Mouse (Mus musculus) hindbrain, embryonic 15.5 days (tissue): ENCODE results near the gene Rbfox1. TPM values are rescaled to one million over a fixed set of nuclear protein-coding genes. Genes with fewer than 3 reads are reported as not detected.

Experiments used
- ATAC-seq: fragments of 200-750 bp; cut with Nextera tagmentation; 2 replicates; pipeline ENCODE4 v1.8.0; 2017; ENCODE audit warnings: low read depth, moderate number of reproducible peaks, moderate TSS enrichment; ENCODE audit not compliant: low FRiP score
- H3K27ac ChIP-seq: fragments of 300-500 bp; sonication (generic); replicated peaks from 2 replicates; pipeline ENCODE4 v1.5.1; 2015; ENCODE audit warnings: mild to moderate bottlenecking, inconsistent platforms
- H3K27me3 ChIP-seq: fragments of 300-500 bp; sonication (generic); 2 replicates; pipeline ENCODE4 v1.6.1; 2015; ENCODE audit warnings: control low read depth, inconsistent platforms
- H3K36me3 ChIP-seq: fragments of 300-500 bp; sonication (generic); 2 replicates; pipeline ENCODE4 v1.6.1; 2015; ENCODE audit warnings: control low read depth, inconsistent platforms
- H3K4me1 ChIP-seq: fragments of 300-500 bp; sonication (generic); replicated peaks from 2 replicates; pipeline ENCODE4 v1.6.1; 2015; ENCODE audit warnings: control low read depth, inconsistent platforms
- H3K4me2 ChIP-seq: fragments of 300-500 bp; sonication (generic); 2 replicates; pipeline ENCODE4 v1.6.1; 2015; ENCODE audit warnings: moderate library complexity, mild to moderate bottlenecking, inconsistent platforms
- H3K4me3 ChIP-seq: fragments of 300-500 bp; sonication (generic); 2 replicates; pipeline ENCODE4 v1.5.1; 2015; ENCODE audit warnings: mild to moderate bottlenecking, inconsistent platforms
- H3K9ac ChIP-seq: fragments of 300-500 bp; sonication (generic); 2 replicates; pipeline ENCODE4 v1.6.1; 2015; ENCODE audit warnings: inconsistent platforms
- H3K9me3 ChIP-seq: fragments of 300-500 bp; sonication (generic); 2 replicates; pipeline ENCODE4 v1.6.1; 2016; ENCODE audit warnings: control low read depth, inconsistent platforms
- WGBS: fragments of 180-500 bp; shearing (Covaris S2); methylation state at CpG from one replicate; pipeline ENCODE4 v1.1.7; 2015; 5-methylcytosine and 5-hydroxymethylcytosine counted together
- polyA plus RNA-seq: library from polyadenylated mRNA; unstranded; fragments of >200 nt; fragmentation: Nextera tagmentation; extraction: Ambion mirVana; gene quantifications from 2 replicates; pipeline ENCODE4 v1.2.1, GENCODE M21; 2015

Rbfox1 gene
- polyA plus RNA-seq, 1 experiment from 2014 or later: 254 TPM

- 77% methylated on average over 6 of the region's 6 CpGs for WGBS
- Histone ChIP-seq H3K4me2 (no peak overlapping the region), H3K9me3 (no peaks in the 10 kb centered on the region), H3K4me3 (no peak overlapping the region), H3K36me3 (no peaks in the 10 kb centered on the region), H3K4me1 (no peaks in the 10 kb centered on the region), H3K9ac (no peak overlapping the region), H3K27ac (no peak overlapping the region), H3K27me3 (peaks cover 4% of the 10 kb centered on the region)
- no peak for ATAC-seq
Measured at GRCm38 (mm10) chr16:6955102-6955675, 1070.0 kb downstream of the Rbfox1 start.

- H3K4me1 ChIP-seq: peaks cover 20% of the 10 kb centered on the region
- WGBS: 28% methylated on average over 2 of the region's 2 CpGs
- no peak overlapping the region for H3K4me2 ChIP-seq
- H3K9ac ChIP-seq: no peak overlapping the region
- ATAC-seq: no peak; the same call in 1 of the 2 replicates
- H3K27me3 ChIP-seq: peaks cover 4% of the 10 kb centered on the region
- H3K4me3 ChIP-seq: no peak overlapping the region
- no peak overlapping the region for H3K27ac ChIP-seq
- H3K9me3 ChIP-seq: no peaks in the 10 kb centered on the region
- no peaks in the 10 kb centered on the region for H3K36me3 ChIP-seq
Measured at GRCm38 (mm10) chr16:6961931-6962379, 1076.8 kb downstream of the Rbfox1 start.

- ATAC-seq: no peak
- peaks cover 20% of the 10 kb centered on the region for H3K4me1 ChIP-seq
- H3K36me3 ChIP-seq: no peaks in the 10 kb centered on the region
- 34% methylated on average over 5 of the region's 5 CpGs for WGBS
- no peak overlapping the region for H3K27ac ChIP-seq
- H3K4me2 ChIP-seq: no peak overlapping the region
- H3K9ac ChIP-seq: no peak overlapping the region
- no peaks in the 10 kb centered on the region for H3K9me3 ChIP-seq
- peaks cover 4% of the 10 kb centered on the region for H3K27me3 ChIP-seq
- no peak overlapping the region for H3K4me3 ChIP-seq
Measured at GRCm38 (mm10) chr16:6962508-6962907, 1077.4 kb downstream of the Rbfox1 start.

- WGBS: 84% methylated on average over 4 of the region's 4 CpGs
- no peak for ATAC-seq
Measured at GRCm38 (mm10) chr16:6963533-6963932, 1078.4 kb downstream of the Rbfox1 start.

GRCm38 (mm10) chr16:6964720-6965583 is 1079.8 kb downstream of the Rbfox1 start:
- Histone ChIP-seq H3K9ac (no peak overlapping the region), H3K36me3 (no peaks in the 10 kb centered on the region), H3K27ac (no peak overlapping the region), H3K4me1 (peaks cover 20% of the 10 kb centered on the region), H3K9me3 (no peaks in the 10 kb centered on the region), H3K4me2 (no peak overlapping the region), H3K27me3 (no peaks in the 10 kb centered on the region), H3K4me3 (no peak overlapping the region)
- no peak for ATAC-seq
- WGBS: 9% methylated on average over 8 of the region's 8 CpGs

More at GRCm38 (mm10) chr16:6963533-6963932, 1078.4 kb downstream of the Rbfox1 start:
- H3K9ac ChIP-seq: no peak overlapping the region
- H3K4me2 ChIP-seq: no peak overlapping the region
- no peak overlapping the region for H3K4me3 ChIP-seq
- peaks cover 20% of the 10 kb centered on the region for H3K4me1 ChIP-seq
- H3K9me3 ChIP-seq: no peaks in the 10 kb centered on the region
- H3K27ac ChIP-seq: no peak overlapping the region
- H3K27me3 ChIP-seq: peaks cover 4% of the 10 kb centered on the region
- H3K36me3 ChIP-seq: no peaks in the 10 kb centered on the region

- 49% methylated on average over 4 of the region's 4 CpGs for WGBS
- ATAC-seq: no peak
- H3K9me3 ChIP-seq: no peaks in the 10 kb centered on the region
- no peak overlapping the region for H3K27ac ChIP-seq
- H3K9ac ChIP-seq: no peak overlapping the region
- no peaks in the 10 kb centered on the region for H3K27me3 ChIP-seq
- no peaks in the 10 kb centered on the region for H3K36me3 ChIP-seq
- no peak overlapping the region for H3K4me3 ChIP-seq
- H3K4me1 ChIP-seq: peaks cover 14% of the 10 kb centered on the region
- no peak overlapping the region for H3K4me2 ChIP-seq
Measured at GRCm38 (mm10) chr16:6969986-6970385, 1084.8 kb downstream of the Rbfox1 start.

GRCm38 (mm10) chr16:6976341-6976740 is 1091.2 kb downstream of the Rbfox1 start:
- WGBS: 40% methylated on average over 7 of the region's 7 CpGs
- no peaks in the 10 kb centered on the region for H3K27me3 ChIP-seq
- H3K9me3 ChIP-seq: no peaks in the 10 kb centered on the region
- no peak overlapping the region for H3K4me3 ChIP-seq
- no peak overlapping the region for H3K9ac ChIP-seq
- no peaks in the 10 kb centered on the region for H3K36me3 ChIP-seq
- no peak overlapping the region for H3K4me2 ChIP-seq
- no peak overlapping the region for H3K27ac ChIP-seq
- peaks cover 26% of the 10 kb centered on the region for H3K4me1 ChIP-seq
- no peak for ATAC-seq

- no peaks in the 10 kb centered on the region for H3K27me3 ChIP-seq
- no peak overlapping the region for H3K9ac ChIP-seq
- no peak overlapping the region for H3K4me3 ChIP-seq
- 94% methylated on average over 2 of the region's 2 CpGs for WGBS
- H3K36me3 ChIP-seq: no peaks in the 10 kb centered on the region
- H3K27ac ChIP-seq: no peak overlapping the region
- H3K9me3 ChIP-seq: no peaks in the 10 kb centered on the region
- no peak for ATAC-seq
- no peak overlapping the region for H3K4me2 ChIP-seq
- 0 out of 2 replicates have a peak, but pooled peaks cover 3% of the 10 kb centered on the region for H3K4me1 ChIP-seq
Measured at GRCm38 (mm10) chr16:6983947-6984346, 1098.8 kb downstream of the Rbfox1 start.

GRCm38 (mm10) chr16:6986031-6986430 is 1100.9 kb downstream of the Rbfox1 start:
- Histone ChIP-seq H3K36me3 (no peaks in the 10 kb centered on the region), H3K27ac (no peak overlapping the region), H3K27me3 (no peaks in the 10 kb centered on the region), H3K9me3 (no peaks in the 10 kb centered on the region), H3K9ac (no peak overlapping the region), H3K4me2 (no peak overlapping the region), H3K4me1 (0 out of 2 replicates have a peak, but pooled peaks cover 3% of the 10 kb centered on the region), H3K4me3 (no peak overlapping the region)
- ATAC-seq: peak; percentile 61

- no peak for ATAC-seq
- Histone ChIP-seq H3K36me3 (no peaks in the 10 kb centered on the region), H3K4me1 (0 out of 2 replicates have a peak, but pooled peaks cover 3% of the 10 kb centered on the region), H3K9me3 (no peaks in the 10 kb centered on the region), H3K9ac (no peak overlapping the region), H3K4me3 (no peak overlapping the region), H3K4me2 (no peak overlapping the region), H3K27me3 (no peaks in the 10 kb centered on the region), H3K27ac (no peak overlapping the region)
- 61% methylated on average over 2 of the region's 2 CpGs for WGBS
Measured at GRCm38 (mm10) chr16:6986494-6986893, 1101.3 kb downstream of the Rbfox1 start.

- H3K4me2 ChIP-seq: no peak overlapping the region
- no peaks in the 10 kb centered on the region for H3K9me3 ChIP-seq
- H3K4me3 ChIP-seq: no peak overlapping the region
- WGBS: 84% methylated on average over 5 of the region's 5 CpGs
- no peak overlapping the region for H3K9ac ChIP-seq
- no peaks in the 10 kb centered on the region for H3K36me3 ChIP-seq
- no peaks in the 10 kb centered on the region for H3K4me1 ChIP-seq
- no peak for ATAC-seq
- H3K27ac ChIP-seq: no peak overlapping the region
- no peaks in the 10 kb centered on the region for H3K27me3 ChIP-seq
Measured at GRCm38 (mm10) chr16:6992251-6992650, 1107.1 kb downstream of the Rbfox1 start.

GRCm38 (mm10) chr16:6993180-6993579 is 1108.0 kb downstream of the Rbfox1 start:
- no peak overlapping the region for H3K4me3 ChIP-seq

More at GRCm38 (mm10) chr16:6993180-6993579, 1108.0 kb downstream of the Rbfox1 start:
- WGBS: 44% methylated on average over 2 of the region's 2 CpGs
- Histone ChIP-seq H3K9ac (no peak overlapping the region), H3K4me2 (no peak overlapping the region), H3K27ac (no peak overlapping the region), H3K9me3 (no peaks in the 10 kb centered on the region), H3K27me3 (no peaks in the 10 kb centered on the region), H3K36me3 (no peaks in the 10 kb centered on the region), H3K4me1 (no peaks in the 10 kb centered on the region)
- ATAC-seq: no peak
